Mouse (Mus musculus) frontal cortex, postnatal 25 days (tissue): ENCODE measurements around the gene Bri3.
"Not testable (repeated sequence)": the region's sequence is repeated elsewhere in the genome, so short reads cannot be mapped to it uniquely, and the experiment has no call there.

ENCODE experiments used
- DNase-seq, 2 experiments: peaks; one replicate each; pipeline ENCODE4 v3.0.0; 2022; ENCODE audit warnings: low spot score in 2 of 2

The Bri3 gene

DNA sequence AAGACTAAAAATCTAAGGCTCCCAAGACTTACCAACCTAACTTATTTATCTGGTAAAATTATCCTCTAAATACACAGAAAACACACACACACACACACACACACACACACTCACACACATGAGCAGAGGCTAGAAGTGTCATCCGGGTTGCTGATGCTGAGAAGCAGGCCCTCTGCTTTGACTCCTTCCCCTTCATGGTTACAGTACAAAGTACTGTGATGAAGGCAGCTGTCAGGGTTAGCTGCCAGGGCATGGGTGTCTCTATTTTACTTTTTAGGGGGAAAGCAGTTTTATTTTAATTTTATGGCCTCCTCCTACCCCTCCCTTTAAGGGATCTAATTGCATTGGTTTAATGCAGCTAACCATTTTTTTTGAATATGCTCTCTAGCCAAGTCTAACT, 51.1 kb downstream of the Bri3 start:
- no peak for DNase-seq

DNA sequence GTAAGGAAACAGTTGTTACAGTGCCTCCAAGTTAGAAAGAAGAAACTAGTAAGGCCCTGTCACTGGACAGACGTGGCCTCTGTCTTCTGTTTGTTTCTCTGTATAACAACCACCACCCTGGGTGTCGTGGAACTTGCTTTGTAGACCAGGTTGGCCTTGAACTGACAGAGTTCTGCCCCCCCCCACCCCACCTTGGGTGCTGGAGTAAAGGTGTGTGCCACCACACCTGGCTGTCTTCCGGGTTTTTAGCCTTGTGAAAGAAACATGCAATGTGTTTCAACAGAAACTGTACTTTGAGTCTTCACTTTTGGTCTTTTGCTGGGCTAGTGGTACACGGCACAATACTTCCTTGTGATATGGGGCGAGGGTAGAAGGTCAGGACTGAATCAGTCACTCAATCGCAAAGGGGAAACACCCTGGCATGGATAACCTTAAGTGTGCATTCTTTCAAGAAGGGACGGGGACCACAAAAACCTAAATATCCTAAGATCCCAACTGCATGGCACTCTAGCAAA, 51.9 kb downstream of the Bri3 start:
- no peak for DNase-seq

DNA sequence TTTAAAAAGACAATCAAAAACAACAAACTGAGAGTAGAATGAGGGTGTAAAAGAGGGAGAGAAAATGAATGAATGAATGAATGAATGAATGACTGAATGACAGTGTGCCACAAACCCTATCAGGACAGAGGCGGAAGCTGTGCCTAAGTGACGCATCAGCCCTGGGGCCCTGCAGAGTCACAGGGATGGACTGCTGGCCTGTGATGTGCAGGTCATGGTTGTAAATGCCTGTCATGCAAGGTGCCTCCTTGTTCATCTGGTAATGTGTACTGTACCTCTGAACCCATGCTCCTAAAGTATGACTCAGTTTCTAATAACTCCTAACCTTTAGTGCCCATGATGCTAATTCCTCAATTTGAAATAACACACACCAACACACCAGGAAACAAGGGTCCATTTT, 58.8 kb downstream of the Bri3 start:
- no peak for DNase-seq

DNA sequence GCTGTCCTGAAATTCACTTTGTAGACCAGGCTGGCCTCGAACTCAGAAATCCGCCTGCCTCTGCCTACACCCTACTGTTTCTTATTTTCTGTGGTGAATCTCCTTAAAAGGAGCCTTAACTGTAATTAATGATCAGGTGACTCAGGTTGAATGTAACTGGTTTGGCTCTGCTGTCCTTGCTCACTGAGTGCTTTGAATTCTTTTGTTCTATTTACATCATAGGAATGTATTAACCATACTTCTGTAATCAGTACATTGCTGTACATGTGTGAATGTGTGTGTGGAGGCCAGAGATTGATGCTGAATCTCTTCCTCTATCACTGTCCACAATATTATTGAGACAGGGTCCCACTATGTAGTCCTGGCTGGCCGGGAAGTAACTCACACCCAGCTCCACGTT, 64.7 kb downstream of the Bri3 start:
- no peak for DNase-seq

DNA sequence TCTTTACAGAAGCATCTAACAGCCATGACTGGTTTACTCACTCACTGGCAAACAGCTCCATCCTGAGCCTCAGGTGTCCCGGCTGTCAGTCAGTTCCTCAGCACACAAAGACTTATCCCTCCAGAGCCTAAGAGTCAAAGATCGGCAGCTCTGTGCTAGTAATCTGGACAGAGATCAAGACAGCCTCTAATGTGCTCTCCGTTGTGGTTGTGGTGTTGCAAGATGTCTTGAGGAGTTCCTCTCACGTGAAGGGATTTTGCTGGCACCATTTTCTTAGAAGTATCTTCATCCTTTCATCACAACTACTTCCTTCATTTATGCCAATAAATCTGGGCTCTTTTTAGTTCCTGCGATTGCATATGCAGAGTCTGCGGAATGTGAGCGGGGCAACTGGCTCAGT, 67.9 kb downstream of the Bri3 start:
- DNase-seq, result no peak

DNA sequence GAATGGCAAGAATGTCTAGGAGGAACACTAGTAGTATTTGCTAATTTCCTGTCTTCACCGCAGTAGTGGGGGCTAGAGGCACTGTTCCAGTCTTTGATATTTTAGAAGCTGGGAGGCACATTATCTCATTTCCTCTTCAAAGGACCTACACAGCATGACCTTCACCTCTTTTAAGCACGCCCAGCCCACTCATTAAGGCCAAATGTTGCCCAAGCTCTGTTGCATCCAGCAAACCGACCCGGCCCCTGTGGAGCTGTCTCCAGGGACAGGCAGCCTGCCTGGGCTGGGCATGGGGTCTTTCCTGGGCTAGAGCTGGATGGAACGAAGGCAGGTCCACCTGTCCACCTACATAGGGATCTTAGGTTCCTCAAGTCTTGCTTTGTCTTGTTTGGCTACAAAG, 69.1 kb downstream of the Bri3 start:
- no peak for DNase-seq

DNA sequence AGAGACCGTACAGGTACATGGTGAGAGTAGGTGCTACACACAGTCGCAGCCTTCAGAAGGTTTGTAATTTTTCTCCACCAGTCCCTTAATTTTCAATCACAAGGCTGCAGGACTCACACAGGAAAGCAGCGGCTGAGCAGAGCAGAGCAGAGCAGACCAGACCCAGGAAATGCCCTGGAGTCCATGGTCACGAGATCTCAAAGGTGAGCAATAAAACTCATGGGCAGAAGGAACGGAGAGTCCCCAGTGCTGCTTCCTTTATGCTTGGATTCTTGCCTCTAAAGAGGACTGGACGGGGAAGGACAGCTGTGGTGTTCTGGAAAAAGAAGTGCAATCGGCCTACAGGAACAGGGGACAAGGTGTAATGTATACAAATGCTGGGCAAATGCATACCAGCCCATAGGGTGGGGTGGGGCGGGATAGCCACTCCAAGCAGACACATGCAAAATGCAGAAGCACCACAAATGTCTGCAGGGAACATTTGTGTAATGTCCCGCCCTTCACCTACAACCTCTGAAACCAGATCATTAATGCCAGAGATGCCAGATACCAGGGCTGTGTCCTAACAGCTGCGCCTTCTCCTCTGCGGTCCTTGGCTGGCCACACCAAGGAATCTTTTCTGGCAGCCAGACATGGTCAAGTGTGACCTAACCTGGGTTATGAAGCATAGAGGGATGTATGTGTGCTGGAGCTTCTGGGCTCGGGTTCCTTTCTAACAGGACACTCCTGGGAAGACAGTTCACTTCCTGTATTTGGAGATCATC, 70.7 kb downstream of the Bri3 start:
- no peak for DNase-seq

DNA sequence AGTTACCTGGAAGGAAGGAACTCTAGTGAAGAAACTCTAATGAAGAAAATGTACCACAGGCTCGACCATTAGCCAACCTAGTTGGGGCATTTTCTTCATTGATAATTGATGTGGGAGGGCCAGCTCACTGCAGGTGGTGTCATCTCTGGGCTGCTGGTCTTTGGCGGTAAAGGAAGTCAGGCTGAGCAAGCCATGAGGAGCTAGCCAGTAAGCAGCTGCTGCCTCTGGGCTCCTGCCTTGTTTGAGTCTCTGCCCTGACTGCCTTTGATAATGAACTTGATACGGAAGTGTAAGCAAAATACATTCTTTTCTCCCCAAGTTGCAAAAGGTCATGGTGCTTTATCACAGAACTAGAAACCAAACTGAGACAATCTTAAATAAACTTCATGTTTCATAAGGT, 72.2 kb downstream of the Bri3 start:
- no peak for DNase-seq

DNA sequence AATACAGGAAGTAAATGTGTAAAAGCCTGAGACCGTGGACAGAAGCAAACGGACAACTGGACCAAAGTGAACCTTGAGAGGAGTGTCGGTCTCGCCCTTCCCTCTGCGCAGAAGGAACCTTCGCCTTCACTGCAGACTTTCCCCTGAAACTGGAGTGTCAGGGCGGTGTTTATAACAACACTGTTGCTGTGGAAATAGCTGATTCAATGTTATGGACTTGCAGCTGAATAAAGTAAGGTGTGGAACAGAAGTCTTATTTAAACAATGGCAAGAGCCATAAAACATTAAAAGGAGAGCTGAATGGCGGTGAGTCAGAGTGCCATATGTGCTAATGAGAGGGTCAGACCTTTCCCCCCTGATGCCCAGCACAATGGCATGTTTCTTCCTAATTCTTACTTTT, 73.2 kb downstream of the Bri3 start:
- DNase-seq, result no peak

DNA sequence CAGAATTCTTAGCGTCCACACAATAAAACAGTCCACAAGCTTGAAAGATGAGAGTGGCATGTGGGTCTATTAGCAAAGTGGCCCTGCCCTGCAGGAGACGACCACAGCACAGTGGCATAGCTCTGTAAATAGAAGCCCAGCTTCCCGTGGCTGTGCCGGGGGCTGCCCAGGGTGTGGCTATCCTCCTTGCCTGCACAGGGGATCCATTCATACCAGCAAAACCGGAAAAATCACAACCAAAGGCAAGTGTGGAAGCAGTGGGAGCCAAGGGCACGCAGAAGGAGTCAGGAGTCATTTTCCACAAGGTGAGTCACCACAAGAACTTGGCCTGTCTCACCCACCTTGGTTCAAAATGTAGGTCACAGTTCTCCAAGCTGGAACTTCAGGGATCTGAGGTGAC, 74.0 kb downstream of the Bri3 start:
- DNase-seq, result no peak

DNA sequence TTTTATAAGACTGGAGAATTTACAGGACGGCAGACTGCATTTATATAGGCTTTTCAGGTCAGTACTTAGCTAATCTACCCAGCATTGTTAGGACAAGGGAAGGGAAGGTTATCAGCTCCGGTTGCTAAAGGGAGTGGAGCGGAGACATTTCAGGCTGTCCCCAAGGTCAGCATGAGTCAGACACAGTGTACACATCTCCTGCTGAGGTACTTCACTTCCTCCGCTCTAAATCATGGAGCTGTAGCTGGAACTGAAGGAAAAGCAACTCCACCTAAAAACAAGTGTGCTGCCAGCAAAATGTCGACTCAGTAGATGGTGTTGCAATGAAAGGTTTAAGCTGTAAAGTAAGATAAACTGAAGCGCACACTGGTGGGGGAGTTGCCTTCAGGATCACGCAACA, 77.4 kb downstream of the Bri3 start:
- DNase-seq, result no peak

DNA sequence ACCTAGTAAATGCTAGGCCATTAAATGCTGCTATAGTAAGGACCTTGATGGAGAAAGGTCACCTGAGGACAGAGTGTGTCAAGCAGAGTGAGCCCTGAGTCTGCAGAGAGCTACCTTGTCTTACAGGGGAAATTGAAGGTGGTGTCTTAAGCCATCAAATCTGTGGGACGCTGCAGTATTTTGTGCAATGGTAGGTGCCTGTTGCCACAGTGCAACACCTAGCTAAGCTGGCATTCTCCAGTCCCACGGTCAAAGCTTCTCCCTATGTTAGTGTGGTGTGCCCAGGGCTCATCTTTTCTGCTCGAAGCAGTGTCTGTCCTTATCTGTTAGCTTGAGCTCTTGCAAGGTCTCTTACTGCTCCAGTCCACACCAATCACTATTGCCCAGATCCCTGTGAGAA, 78.5 kb downstream of the Bri3 start:
- DNase-seq, result no peak

DNA sequence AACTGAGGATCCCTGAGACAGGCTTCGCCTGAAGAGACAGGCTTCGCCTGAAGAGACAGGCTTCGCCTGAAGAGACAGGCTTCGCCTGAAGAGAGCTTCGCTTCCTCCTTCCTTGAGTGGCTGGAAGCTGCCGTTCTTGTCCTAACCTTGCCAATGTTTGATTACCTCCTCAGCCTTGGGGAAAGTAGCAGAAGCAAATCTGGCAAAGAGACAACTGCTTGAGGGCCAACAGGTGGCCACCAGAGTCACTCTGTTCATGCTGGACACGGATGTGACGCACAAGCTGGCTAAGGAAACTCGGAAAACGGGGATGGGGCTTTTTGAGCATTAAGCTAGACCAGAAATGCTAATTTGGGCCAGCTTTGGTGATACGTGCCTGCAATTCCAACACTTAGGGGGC, 89.8 kb downstream of the Bri3 start:
- no peak for DNase-seq

DNA sequence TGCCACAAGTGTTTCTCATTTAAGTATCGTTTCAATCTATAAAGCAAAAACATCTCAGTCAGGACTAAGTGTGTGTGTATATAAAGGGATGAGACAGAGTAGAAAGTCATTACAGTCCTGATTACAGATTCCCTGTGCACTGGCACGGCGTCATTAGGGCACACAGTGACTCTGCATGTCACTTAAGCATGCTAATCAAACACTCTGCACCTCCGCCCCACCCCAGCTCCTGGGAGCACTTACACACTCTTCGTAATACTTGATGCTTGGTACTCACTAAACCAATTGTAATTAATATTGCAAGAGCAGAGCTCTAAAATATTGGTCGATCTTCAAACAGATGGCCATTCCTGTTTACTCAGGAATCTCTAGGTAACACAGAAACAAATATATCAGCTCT, 91.1 kb downstream of the Bri3 start:
- DNase-seq, result not testable (repeated sequence)

DNA sequence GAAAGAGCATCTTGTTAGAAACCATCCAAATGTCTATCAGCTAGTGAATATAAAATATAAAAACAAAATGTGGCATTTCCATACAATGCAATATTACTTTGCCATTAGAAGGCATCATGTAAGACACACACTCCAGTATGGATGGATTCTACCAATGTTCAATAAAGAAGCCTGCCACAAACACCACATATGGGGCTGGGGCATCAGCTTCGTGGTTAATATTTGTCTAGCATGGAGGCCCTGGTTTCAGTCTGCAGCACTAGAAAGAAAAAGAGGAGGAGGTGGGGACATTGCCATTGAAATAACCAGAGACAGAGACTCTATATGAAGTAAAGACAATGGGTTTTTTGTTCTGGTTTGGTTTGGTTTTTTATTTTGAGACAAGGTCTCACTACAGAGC, 94.5 kb downstream of the Bri3 start:
- no peak for DNase-seq

DNA sequence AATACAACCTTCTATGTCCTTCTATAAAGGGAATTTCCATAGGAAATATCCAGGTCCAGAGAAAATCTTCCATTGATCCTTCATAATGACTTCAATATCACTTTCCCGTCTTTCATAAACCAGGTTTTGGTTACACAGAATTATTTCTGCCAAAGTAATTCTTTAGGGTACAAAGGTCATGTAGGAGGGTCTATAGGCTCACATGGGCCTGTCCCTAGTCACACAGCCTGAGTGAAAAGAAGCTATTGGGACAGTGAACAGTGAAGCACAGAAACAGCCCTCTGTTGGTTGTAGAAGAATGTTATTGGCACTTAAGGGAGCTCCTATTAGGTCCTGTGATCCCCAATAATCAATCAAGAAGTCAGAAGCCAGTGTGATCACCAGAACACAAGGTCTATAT, 96.8 kb downstream of the Bri3 start:
- DNase-seq, result no peak

DNA sequence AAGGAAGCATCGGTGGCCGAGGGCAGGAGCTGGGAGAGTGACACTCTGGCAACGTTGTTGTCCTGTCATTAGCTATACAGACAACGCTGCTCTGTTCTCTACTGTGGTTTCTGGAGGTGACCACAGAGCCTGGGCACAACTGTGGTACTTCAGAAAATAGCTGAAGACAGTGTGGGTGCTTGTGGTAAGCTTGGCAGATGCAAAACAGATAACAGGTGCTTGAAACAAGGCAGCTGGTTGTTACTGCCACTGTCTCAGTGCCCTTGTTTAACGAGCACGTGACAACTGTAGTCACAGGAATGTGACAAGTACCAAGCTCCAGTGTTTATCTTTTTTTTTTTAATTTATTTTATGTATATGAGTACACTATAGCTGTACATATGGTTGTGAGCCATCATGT, 100.4 kb downstream of the Bri3 start:
- no peak for DNase-seq

DNA sequence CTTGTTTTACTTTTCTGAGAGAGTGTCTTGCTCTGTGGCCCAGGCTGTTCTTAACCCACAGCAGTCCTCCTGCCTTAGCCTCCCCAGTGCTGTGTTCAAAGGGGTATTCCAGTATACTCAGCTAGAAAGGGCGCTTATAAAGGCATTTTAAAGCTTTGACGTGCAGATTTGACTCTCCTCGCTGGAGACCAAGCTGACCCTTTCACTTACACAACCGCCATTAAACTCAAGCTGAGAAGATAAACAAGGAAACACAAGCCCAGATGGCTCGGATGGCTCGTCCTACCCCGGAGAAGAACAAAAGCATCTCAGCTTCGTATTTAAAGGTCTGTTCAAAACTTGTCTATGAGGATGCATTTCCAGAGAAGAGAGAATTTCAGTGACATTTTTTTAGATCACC, 106.9 kb downstream of the Bri3 start:
- no peak for DNase-seq

DNA sequence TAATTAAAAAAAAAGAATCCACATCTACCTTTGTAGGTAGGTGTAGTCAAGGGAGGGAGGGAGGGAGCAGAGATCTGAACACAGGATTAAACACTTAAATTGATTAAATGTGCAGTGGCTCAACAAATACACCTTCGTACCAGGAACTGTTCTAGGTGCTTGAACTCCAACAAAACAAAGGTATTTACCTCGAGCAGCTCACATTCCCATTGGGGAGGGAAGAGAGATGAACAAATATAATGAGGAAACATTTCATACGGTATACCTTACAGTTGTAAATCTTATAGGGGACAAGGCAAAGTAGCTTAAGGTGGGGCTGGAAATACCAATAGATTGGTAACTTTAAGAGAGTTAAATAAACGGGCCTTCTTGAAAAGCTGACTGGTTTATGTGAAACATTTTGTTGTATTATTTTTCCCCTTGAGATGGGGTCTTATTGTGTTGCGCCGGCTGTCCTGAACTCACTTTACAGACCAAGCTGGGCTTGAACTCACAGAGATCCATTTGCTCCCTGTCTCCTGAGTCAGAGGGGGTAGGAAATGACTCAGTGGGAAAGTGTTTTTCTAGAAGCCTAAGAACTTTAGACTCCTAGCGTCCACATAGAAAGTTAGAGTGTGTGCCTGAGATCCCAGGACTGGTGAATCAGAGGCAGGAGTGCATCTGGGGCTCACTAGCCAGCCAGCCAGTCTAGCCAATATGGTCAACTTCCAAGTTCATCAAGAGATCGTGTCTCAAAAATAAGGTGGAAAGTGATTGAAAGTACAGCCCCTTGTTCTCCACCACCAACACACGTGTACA, 108.2 kb downstream of the Bri3 start:
- no peak for DNase-seq

DNA sequence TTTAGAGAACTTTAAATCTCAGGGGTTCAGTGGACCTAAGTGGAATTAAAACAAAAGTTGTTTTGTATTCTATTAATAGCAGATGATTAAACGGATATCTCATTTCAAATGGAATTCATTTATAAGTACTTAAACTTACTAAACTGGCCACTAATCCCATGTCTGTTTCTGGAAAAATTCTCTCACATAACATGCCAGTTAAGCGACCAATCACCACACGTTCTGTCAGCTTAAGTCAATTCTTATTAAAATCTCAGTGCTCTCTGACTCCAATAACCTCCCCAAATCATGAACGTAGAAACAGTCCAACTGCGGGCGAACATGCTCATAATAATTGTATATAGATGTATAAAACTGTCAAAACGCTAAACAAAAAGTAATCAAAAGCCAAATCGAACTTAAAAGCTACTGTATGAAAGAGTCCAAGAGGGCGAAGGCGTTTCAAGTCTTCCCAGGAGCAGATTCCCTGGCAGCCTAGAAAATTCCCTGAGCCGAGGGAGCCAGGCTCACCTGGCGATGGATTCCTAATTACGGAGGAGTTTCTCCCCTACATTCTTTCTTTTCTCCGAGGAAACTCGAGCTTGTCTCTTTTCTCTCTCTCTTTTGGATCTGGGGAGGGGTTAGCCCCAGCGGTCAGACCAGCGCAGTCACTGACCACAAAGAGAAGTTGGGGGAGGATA, 112.7 kb downstream of the Bri3 start:
- no peak for DNase-seq

DNA sequence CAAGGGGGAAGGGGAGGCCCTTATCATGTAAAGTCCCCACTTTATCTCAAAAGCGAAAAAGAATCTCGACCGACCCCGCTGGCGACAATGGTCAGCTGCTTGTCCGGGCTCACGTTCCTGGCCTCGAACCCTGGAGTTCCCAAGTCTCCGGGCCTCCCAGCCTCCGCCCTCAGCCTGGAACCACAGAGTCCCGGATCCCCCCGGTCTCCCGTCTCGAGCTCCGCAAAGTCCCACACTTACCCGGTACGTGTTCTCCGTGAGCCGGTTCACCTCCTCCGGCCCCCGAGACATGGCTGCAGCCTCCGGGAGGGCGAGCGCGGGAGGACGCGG, 113.3 kb downstream of the Bri3 start:
- no peak for DNase-seq

DNA sequence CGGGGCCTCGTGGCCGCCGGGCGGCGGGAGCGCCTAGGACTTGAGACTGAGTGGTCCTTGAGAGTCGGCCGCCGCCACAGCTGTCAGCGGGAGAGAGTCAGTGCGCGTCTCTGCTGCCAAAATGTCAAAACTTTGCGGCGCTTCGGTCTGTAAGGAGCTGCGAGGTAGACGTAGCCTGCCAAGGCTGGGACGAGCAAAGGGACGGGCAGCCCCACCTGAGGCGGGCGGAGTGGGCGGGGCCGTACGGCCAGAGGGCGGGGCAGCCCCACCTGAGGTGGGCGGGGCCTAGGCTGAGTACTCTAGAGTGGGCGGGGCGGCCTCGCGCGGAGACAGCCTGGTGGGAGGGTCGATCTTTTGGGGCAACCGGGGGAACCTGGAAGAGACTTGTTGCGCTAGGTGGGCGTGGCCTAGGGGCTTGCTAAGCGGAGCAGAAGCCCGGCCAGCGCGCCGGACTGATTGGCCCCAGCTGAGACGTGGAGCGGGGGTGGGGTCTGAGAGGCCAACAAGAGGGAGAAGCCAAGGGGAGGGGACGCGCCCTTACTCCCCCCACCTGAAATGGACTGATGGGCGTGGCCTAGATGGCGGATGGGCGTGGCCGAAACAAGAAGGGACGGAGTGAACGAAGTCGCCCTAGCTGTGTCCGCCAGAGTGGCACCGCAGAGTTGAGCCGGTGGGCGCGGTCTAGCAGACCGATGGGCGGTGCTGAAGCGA, 113.8 kb downstream of the Bri3 start, which contains the start of gene Baiap2l1:
TSS of gene Baiap2l1 (minus strand) at position 232 of the 711 bp plus-strand sequence.
- DNase-seq, result peak; percentile 4 to 16
